Mouse (Mus musculus) hindbrain, embryonic 12.5 days (tissue): ENCODE measurements around the gene Plxdc1. TPM values are rescaled to one million over a fixed set of nuclear protein-coding genes. Genes with fewer than 3 reads are reported as not detected.

ENCODE experiments used
- ATAC-seq: fragments of 200-750 bp; cut with Nextera tagmentation; 2 replicates; pipeline ENCODE4 v1.8.0; 2017; ENCODE audit warnings: moderate TSS enrichment; ENCODE audit not compliant: low FRiP score
- H3K27ac ChIP-seq: fragments of 300-500 bp; sonication (generic); 2 replicates; pipeline ENCODE4 v1.5.1; 2016; ENCODE audit warnings: mild to moderate bottlenecking
- H3K27me3 ChIP-seq: fragments of 300-500 bp; sonication (generic); 2 replicates; pipeline ENCODE4 v1.6.1; 2016; ENCODE audit warnings: mild to moderate bottlenecking
- H3K36me3 ChIP-seq: fragments of 300-500 bp; sonication (generic); 2 replicates; pipeline ENCODE4 v1.6.1; 2016; ENCODE audit warnings: mild to moderate bottlenecking
- H3K4me1 ChIP-seq: fragments of 300-500 bp; sonication (generic); 2 replicates; pipeline ENCODE4 v1.6.1; 2016
- H3K4me2 ChIP-seq: fragments of 300-500 bp; sonication (generic); replicated peaks from 2 replicates; pipeline ENCODE4 v1.6.1; 2016; ENCODE audit warnings: mild to moderate bottlenecking
- H3K4me3 ChIP-seq: fragments of 300-500 bp; sonication (generic); 2 replicates; pipeline ENCODE4 v1.5.1; 2016; ENCODE audit warnings: mild to moderate bottlenecking
- H3K9ac ChIP-seq: fragments of 300-500 bp; sonication (generic); 2 replicates; pipeline ENCODE4 v1.6.1; 2016; ENCODE audit warnings: mild to moderate bottlenecking, moderate library complexity
- H3K9me3 ChIP-seq: fragments of 300-500 bp; sonication (generic); replicated peaks from 2 replicates; pipeline ENCODE4 v1.6.1; 2016; ENCODE audit warnings: mild to moderate bottlenecking
- WGBS: fragments of 180-500 bp; shearing (Covaris S2); methylation state at CpG from one replicate; pipeline ENCODE4 v1.1.7; 2016; 5-methylcytosine and 5-hydroxymethylcytosine counted together
- polyA plus RNA-seq: library from polyadenylated mRNA; unstranded; fragments of >200 nt; fragmentation: Nextera tagmentation; extraction: Ambion mirVana; gene quantifications from 2 replicates; pipeline ENCODE4 v1.2.1, GENCODE M21; 2016

Plxdc1 gene
- polyA plus RNA-seq, 1 experiment from 2014 or later, result 0.26 TPM

DNA sequence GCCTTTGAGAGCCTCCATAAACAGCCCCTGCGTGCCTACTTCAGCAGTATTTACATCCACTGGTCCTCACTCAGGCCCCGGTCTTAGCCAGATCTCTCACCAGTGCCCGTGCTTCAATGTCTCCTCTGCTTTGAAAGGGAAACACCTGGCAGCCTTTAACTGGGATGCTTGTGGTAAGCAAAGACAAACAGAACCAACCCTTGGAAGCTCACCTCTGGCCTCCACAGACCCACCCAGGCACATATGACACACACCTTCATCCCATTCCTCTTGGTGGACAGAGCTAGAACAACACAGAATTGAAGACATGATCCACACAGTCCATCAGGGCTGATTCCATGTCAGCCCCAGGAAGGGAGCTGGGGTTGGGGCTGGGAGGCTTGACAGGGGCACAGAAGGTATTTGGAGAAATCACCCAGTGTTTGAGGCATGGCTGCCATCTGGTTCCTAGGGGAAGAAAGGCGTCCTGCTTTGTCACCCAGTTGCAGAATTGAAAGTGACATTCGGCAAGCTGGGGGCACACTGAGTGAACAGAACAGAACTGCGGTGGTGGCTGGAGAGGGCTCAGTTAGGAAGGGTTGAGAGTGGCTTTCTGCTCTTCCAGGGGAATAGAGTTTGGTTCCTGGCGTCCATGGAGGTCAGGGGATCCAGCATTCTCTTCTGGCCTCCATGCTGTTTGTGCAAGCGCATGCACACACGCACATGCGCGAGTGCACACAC lies 12.0 kb upstream of the Plxdc1 start:
- Histone ChIP-seq H3K27ac (no peak overlapping the region), H3K36me3 (no peaks in the 10 kb centered on the region; the same call in 1 of the 2 replicates), H3K4me2 (no peak overlapping the region), H3K9ac (no peak overlapping the region), H3K4me1 (peaks cover 34% of the 10 kb centered on the region), H3K27me3 (peaks cover 29% of the 10 kb centered on the region), H3K4me3 (no peak overlapping the region), H3K9me3 (no peaks in the 10 kb centered on the region)
- ATAC-seq, result no peak
- 84% methylated on average over 11 of the region's 11 CpGs for WGBS

DNA sequence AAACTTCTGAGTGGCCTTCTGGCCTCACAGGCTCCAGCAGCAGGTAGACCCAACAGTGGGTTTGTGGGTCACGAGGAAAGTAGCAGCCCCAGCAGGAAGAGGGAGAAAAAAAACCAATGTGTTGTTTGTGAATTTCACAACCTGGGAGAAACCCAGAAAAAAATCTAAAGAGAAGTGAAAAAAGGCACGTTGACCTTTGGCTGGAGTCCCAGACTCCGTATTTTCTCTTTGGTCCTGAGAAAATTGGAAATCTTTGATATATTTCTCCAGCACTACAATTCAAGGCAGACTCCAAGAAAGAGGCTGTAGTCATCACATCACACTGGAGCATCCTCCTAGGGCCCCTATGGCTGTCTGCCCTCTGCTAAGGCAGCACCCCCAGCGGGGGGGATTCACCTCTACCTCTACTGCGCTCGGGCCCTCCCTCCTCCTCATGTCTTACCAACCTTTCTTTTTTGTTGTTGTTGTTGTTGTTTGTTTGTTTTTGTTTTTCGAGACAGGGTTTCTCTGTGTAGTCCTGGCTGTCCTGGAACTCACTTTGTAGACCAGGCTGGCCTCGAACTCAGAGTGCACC lies 11.2 kb upstream of the Plxdc1 start:
- Histone ChIP-seq H3K9me3 (no peaks in the 10 kb centered on the region), H3K27ac (no peak overlapping the region), H3K36me3 (no peaks in the 10 kb centered on the region), H3K4me1 (peaks cover 27% of the 10 kb centered on the region), H3K4me3 (no peak overlapping the region), H3K4me2 (no peak overlapping the region), H3K27me3 (peaks cover 21% of the 10 kb centered on the region), H3K9ac (no peak overlapping the region)
- 78% methylated on average over 8 of the region's 8 CpGs for WGBS
- ATAC-seq, result no peak

DNA sequence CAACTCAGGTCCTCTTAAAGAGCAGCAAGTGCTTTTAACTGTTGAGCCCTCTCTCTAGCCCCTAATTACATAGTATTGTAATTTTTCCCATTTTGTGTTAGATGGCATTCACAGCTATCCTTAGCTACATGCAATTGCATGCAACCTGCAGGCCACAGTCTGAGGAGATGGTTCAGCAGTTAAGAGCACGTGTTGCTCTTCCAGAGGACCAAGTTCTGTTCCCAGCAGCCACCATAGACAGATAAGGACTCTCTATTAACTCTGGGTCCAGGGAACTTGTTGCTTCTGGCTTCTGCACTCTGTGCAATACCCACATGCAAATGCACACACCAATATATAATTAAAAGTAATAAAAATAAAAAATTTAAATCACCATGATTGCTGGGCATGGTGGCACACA lies 10.4 kb upstream of the Plxdc1 start:
- H3K36me3 ChIP-seq, result no peaks in the 10 kb centered on the region
- peaks cover 26% of the 10 kb centered on the region for H3K4me1 ChIP-seq
- WGBS, result 65% methylated on average over 1 of the region's 1 CpGs
- no peak overlapping the region for H3K9ac ChIP-seq
- H3K4me2 ChIP-seq, result no peak overlapping the region
- no peak for ATAC-seq
- no peak overlapping the region for H3K27ac ChIP-seq
- no peaks in the 10 kb centered on the region for H3K9me3 ChIP-seq
- no peak overlapping the region for H3K4me3 ChIP-seq
- peaks cover 18% of the 10 kb centered on the region for H3K27me3 ChIP-seq

DNA sequence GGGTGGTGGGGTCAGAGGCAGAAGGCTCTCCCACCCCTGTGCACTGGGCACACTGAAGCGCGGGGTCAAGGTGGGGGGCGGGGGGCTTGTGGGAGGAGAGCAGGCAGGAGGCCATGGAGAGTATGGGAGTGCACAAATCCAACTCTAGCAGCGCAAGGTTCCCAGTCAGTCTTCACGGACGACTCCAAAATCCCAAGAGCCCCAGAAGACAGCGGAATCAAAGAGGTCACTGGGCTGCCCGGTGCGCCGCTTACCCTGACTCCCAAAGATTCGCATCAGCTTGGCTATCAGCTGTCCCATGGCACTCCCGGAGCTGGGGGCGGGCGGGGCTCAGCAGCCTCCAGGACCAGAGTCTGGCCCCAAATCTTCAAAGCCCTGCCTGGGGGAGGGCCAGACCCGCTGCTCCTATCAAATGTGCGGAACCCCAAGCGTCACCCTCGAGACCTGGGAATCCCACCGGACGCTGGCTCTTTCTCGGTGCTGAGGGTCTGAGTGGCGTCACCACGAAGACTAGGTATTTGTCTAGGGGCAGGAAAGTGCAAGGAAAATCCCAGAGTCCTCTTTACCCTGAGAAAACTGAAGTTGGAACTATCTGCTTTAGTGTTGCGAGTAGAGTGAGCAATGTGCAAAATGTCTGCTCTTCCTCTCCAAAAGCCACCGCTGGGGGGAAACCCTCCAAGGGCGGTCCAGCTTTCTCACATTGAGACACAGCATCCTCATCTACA lies 9.5 kb upstream of the Plxdc1 start, which contains the start of gene Arl5c:
Gene Arl5c (minus strand): TSS at position 618 of the 725 bp plus-strand sequence.
- H3K9me3 ChIP-seq, result no peaks in the 10 kb centered on the region
- peaks cover 15% of the 10 kb centered on the region; the same call in 1 of the 2 replicates for H3K27me3 ChIP-seq
- H3K9ac ChIP-seq, result peak within 1 kb of the TSS; percentile 54
- H3K4me3 ChIP-seq, result peak within 1 kb of the TSS; percentile 31
- peak within 1 kb of the TSS; percentile 85 for H3K4me2 ChIP-seq
- H3K27ac ChIP-seq, result no peak within 1 kb of the TSS
- WGBS, result under 1% methylated on average over 26 of the region's 26 CpGs
- H3K36me3 ChIP-seq, result no peaks in the 10 kb centered on the region
- ATAC-seq, result 0 out of 2 replicates have a peak, but pooled peaks have one; percentile 38
- peaks cover 21% of the 10 kb centered on the region for H3K4me1 ChIP-seq

DNA sequence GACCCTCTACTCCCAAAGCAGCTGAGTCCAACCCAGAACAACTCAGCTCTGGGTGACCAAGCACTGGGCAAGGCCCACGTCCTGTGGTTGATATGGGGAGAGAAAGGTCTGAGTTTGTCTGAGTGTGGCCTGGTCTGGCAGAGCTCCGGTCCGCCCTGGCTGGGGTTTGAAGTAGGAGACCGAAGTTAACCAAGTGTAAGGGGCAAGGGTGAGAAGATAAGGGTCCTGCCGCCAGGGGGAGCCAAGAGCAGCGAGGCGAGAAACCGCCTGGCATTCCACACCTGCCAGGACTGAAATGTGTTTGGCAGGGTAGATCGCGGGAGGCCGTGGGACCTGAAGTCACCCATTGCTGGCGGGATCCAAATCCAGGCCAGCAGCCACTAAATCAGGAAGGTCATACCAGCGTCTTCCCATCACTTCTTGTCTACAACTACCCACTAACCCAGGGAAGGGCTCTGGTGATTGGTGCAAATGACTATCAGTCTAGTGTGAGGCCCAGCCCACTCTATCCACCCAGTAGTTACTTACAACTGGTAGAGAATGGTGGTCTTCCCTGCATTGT lies 8.4 kb upstream of the Plxdc1 start:
- H3K36me3 ChIP-seq, result no peaks in the 10 kb centered on the region
- H3K4me3 ChIP-seq, result peak overlapping the region; percentile 31
- ATAC-seq, result peak; percentile 59; the same call in 1 of the 2 replicates
- 6% methylated on average over 13 of the region's 13 CpGs for WGBS
- no peak overlapping the region for H3K9ac ChIP-seq
- H3K27ac ChIP-seq, result no peak overlapping the region
- H3K4me1 ChIP-seq, result peaks cover 22% of the 10 kb centered on the region
- peaks cover 11% of the 10 kb centered on the region; the same call in 1 of the 2 replicates for H3K27me3 ChIP-seq
- no peaks in the 10 kb centered on the region for H3K9me3 ChIP-seq
- peak overlapping the region; percentile 85 for H3K4me2 ChIP-seq

DNA sequence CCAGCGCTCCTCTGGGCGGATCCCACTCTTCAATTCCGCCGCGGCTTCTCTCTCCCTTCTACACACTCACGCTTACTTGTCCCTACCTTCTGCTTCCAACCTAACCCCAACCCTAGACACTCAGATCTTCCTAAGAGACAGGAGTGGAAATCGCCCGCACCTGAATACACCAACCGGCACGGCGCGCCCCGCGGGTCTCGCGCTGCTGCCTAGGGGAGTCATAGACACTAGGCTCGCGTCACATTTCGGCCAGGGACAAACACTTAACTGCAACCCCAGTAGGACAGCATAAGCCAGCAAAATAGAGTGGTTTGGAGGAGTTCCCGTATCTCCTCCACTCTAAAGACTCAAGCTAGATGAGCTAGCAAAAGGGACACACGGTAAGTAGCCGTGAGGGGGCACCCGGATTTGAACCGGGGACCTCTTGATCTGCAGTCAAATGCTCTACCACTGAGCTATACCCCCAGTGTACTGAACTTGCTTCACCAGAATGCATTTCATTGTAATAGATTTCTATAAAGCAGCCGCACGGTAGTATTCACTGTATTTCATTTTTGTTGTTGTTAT lies 2.4 kb upstream of the Plxdc1 start:
- Histone ChIP-seq H3K27me3 (peaks cover 36% of the 10 kb centered on the region), H3K9ac (peak overlapping the region; percentile 78), H3K27ac (peak overlapping the region; percentile 79), H3K4me2 (peak overlapping the region; percentile 57), H3K4me3 (peak overlapping the region; percentile 70), H3K36me3 (no peaks in the 10 kb centered on the region), H3K9me3 (no peaks in the 10 kb centered on the region), H3K4me1 (peaks cover 27% of the 10 kb centered on the region)
- under 1% methylated on average over 26 of the region's 26 CpGs for WGBS
- peak; percentile 82 for ATAC-seq

DNA sequence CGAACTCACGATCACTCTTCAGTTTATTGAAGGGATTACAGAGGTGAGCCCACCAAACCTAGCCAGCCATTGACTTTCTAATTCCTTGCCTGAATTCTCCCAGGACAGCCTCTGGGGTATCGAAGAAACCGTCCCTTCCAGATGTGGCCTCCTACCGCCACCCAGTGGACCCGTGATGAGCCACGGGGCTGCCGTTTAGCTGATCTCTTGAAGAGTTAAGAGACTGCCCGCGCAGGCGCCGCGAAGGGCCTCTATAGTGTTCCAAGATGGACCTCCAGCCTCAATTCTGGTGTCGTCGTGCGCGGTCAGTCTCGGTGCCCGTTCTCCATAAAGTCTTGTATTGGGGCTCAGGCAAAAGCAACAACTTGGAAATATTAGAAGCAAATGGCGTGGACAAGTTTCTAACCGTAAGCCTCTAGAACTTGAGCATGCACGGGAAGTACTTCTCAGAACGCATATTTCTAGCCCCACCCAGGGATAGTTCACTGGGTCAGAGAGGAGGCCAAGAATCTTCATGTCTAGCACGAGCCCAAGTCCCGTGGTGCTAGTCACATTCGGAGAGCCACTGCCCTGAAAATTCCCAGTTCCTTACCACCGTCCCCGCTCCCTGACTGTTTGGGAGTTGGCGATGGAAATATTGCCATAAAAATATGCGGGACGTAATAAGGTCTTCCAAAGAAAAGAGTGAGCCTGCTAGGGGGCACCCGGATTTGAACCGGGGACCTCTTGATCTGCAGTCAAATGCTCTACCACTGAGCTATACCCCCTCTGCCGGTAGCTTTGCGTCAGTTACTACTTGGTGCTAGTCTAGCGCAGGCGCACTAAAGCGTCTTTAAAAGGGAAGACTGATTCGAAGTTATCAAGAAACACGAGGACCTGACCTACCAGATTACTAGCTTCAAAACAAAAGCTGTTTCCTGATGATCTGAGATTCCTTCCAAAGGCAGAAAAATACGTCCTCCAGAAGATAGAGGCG lies 1.6 kb upstream of the Plxdc1 start:
- H3K9me3 ChIP-seq, result no peaks in the 10 kb centered on the region
- H3K27ac ChIP-seq, result peak overlapping the region; percentile 79
- H3K9ac ChIP-seq, result peak overlapping the region; percentile 78
- peak; percentile 83 for ATAC-seq
- no peaks in the 10 kb centered on the region for H3K36me3 ChIP-seq
- H3K4me2 ChIP-seq, result peak overlapping the region; percentile 57
- under 1% methylated on average over 42 of the region's 42 CpGs for WGBS
- H3K4me3 ChIP-seq, result peak overlapping the region; percentile 70
- peaks cover 27% of the 10 kb centered on the region for H3K4me1 ChIP-seq
- peaks cover 42% of the 10 kb centered on the region for H3K27me3 ChIP-seq

DNA sequence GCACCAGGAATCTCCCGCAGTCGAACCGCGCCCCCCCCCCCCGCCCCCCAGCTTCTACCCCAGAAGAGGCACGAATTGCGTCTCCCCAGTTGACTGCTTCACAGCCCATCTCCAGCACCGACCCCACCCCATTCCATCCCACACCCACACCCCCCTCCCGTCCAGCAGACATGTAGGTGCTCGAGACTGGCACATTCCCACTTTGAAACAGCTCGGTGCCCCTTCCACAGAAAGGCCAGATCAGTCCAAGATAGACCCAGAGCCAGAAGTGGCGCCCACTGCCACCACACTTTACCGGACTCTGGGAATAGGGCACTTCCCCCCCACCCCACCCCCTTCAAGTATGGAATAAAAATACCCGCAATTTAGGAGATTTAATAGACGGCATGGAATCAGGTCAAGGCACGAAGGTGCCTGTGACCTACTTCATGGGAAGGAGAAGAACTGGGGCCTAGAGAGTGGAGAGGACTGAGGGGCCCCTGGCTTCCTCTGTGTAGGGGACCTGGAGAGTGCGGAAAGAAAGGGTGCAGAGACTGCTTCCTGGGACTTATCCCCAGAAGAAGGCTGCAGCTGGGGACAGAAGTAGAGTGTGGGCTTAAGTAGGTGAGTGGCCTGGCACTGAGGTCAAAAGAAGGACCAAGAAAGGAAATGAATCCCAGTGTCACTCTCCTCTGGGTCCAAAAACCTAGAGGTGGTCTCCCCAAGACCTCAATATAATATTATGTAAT lies 658 bp upstream of the Plxdc1 start:
- 36% methylated on average over 13 of the region's 17 CpGs for WGBS
- no peak overlapping the region for H3K27ac ChIP-seq
- H3K9me3 ChIP-seq, result no peaks in the 10 kb centered on the region
- H3K4me1 ChIP-seq, result peaks cover 27% of the 10 kb centered on the region
- no peaks in the 10 kb centered on the region for H3K36me3 ChIP-seq
- H3K4me2 ChIP-seq, result peak overlapping the region; percentile 66
- peaks cover 42% of the 10 kb centered on the region for H3K27me3 ChIP-seq
- peak overlapping the region; percentile 70 for H3K4me3 ChIP-seq
- ATAC-seq, result 0 out of 2 replicates have a peak, but pooled peaks have one; percentile 2
- H3K9ac ChIP-seq, result no peak overlapping the region

DNA sequence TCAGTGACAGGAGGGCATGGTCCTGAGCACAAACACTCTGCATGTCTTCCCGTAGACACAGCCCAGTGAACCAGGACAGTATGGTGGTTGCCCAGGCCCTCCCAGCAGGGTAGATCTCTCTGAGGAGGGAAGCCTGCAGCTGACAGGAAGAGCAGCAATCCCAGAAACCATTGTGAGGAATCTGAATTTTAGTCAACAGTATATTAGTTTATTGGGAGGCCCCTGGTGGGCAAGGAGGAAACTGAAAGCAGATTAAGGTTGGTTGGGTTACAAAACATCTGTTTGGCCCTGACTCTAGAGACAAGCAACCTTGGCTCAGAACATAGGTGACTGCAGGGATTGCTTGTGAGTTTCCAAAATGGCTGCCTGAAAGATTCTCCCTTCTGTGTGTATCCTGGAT lies 2.3 kb downstream of the Plxdc1 start:
- WGBS, result 62% methylated on average over 1 of the region's 1 CpGs
- Histone ChIP-seq H3K4me1 (peaks cover 16% of the 10 kb centered on the region), H3K27ac (no peak overlapping the region), H3K9ac (no peak overlapping the region), H3K36me3 (no peaks in the 10 kb centered on the region), H3K4me2 (no peak overlapping the region), H3K27me3 (peaks cover 42% of the 10 kb centered on the region), H3K4me3 (no peak overlapping the region), H3K9me3 (no peaks in the 10 kb centered on the region)
- ATAC-seq, result no peak

DNA sequence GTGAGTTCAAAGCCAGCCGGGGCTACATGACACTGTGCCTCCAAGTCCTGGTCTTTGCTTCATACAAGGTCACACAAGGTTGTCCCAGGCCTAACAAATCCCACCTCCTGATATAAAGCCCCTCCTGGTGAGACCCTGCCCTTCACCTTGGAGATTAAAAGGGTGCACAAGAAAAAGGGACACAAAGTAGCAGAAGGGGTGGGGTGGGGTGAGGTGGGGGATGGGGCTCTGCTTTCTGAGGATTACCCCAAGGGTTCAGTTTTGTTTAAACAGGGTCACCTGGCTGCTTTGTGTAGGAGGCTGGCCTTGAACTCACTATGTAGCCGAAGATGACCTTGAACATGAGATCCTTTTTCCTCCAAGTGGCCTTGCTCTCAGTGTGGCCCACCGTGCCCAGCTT lies 2.7 kb downstream of the Plxdc1 start:
- WGBS, result 90% methylated on average over 3 of the region's 3 CpGs
- Histone ChIP-seq H3K27me3 (peaks cover 42% of the 10 kb centered on the region), H3K4me2 (no peak overlapping the region), H3K36me3 (no peaks in the 10 kb centered on the region), H3K4me3 (no peak overlapping the region), H3K27ac (no peak overlapping the region), H3K9ac (no peak overlapping the region), H3K4me1 (peaks cover 16% of the 10 kb centered on the region), H3K9me3 (no peaks in the 10 kb centered on the region)
- ATAC-seq, result no peak
